Mouse (Mus musculus): ENCODE results near the gene Gphn.

Gene Gphn

DNA sequence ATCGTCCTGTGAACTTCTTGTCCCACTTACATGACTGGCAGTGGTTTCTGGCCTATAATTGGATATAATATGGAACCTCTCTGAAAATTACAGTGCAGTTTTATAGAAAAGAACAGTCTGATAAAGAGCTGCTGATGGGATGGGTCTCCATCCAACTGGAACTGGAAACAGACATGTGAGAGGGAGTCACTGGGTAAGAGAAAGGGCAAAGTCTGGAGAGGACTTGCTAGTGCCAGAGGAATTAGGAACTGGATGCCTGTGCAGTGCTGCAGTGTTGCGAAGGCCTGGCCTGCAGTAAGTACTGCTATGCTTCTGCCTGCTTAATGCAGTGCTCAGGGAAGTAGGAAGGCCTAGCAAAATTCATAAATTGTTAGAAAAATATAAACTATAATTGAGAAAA lies 467.1 kb downstream of the Gphn start:
- DNase-seq (ENCODE audit: low spot score in 2 of 2) = no peak

DNA sequence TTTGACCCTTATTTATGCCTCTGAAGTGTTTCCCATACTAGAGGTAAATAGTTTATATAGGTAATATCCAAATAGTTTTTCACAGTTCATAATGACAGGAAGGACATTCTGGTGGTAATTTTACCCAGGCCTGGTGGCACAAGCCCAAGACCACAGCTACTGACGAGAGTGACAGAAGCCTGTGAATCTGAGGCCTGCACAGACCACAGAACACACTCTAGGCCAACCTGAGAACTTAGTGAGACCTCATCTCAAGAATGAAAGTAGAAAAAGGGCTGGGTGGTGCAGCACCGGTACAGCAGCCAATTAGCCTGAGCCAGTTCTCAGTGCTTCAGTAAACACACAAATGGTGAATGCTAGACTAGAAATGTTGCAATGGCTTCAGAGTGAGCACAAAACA lies 491.6 kb downstream of the Gphn start:
- no peak for DNase-seq (ENCODE audit: low spot score in 2 of 2)

GRCm38 (mm10) chr12:78727723-78728122 lies 501.5 kb downstream of the Gphn start:
- DNase-seq (ENCODE audit: low spot score in 2 of 2) = no peak

All from urinary bladder, adult 18-20 months (tissue).